Mouse (Mus musculus) erythroblast, embryonic 14.5 days (primary cell): ENCODE measurements at regions not wholly inside any gene's neighbourhood (a gene's known extent, or its start where the extent isn't known, plus 50 kb on each side); places are given as distances from the start of the nearest gene placed in this dataset.
A peak's percentile ranks its signal among the peaks of the same experiment; 100 is the strongest.
"Not testable (repeated sequence)": the region's sequence is repeated elsewhere in the genome, so short reads cannot be mapped to it uniquely, and the experiment has no call there.

Experiments
- H3K27me3 ChIP-seq: 2 replicates; pipeline ENCODE4 v1.6.1; 2012; ENCODE audit warnings: inconsistent platforms; ENCODE audit not compliant: control insufficient read depth
- H3K36me3 ChIP-seq: 2 replicates; pipeline ENCODE4 v1.6.1; 2012; ENCODE audit warnings: mild to moderate bottlenecking, inconsistent platforms; ENCODE audit not compliant: control insufficient read depth
- H3K4me1 ChIP-seq: 2 replicates; pipeline ENCODE4 v1.6.1; 2012; ENCODE audit warnings: inconsistent platforms; ENCODE audit not compliant: control insufficient read depth
- H3K4me3 ChIP-seq: replicated peaks from 2 replicates; pipeline ENCODE3; 2012; ENCODE audit warnings: moderate library complexity, mild to moderate bottlenecking, inconsistent platforms
- H3K9me3 ChIP-seq: 2 replicates; pipeline ENCODE4 v1.6.1; 2012; ENCODE audit warnings: low read length, inconsistent platforms, mixed read lengths; ENCODE audit not compliant: control insufficient read depth
- GATA1 ChIP-seq: IDR thresholded peaks from 2 replicates; pipeline ENCODE4 v1.6.1; 2012; ENCODE audit warnings: low read length, inconsistent platforms, mixed read lengths
- TAL1 ChIP-seq: IDR thresholded peaks from 3 replicates; pipeline ENCODE4 v1.6.1; 2012; ENCODE audit warnings: low read length, inconsistent platforms, mixed read lengths

GRCm38 (mm10) chr15:38129330-38129729, 704.0 kb downstream of the 4930447A16Rik start:
- no peak for TF ChIP-seq TAL1
- no peak for TF ChIP-seq GATA1

DNA sequence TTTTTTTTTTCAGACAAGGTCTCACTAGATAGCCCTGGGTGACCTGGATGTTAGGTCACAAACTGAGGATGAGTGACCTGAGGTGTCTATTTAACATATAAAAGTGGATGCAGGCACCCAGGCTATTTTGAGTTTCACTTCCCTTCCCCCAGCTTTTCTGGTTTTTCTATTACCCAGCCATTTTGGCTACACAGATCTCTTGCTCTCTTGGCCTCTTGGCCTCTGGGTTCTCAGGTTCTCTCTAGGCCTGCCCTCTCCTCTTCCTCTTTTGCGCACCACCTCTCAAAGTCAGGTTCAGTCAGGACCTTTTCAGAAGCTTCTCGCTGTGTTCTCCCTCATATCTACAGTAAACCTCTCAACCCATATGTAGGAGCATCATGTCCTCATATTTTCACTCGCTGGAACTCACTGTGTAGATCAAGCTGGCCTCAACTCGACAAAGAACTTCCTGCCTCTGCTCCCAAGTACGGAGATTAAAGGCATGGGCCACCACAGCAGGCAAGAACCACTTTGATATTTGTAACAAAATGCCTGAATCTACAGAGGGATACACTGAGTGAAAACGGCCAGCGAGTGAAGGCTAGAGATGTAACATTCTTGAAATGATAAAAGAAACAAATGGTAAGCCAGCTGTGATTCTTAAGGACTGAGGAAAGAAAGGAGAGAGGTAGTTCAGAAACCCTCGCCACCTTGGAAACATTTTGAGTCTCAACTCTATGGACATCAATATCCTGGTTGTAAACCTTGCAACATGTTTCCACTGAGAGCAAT, 704.7 kb downstream of the 4930447A16Rik start:
- Histone ChIP-seq H3K9me3 (no peaks in the 10 kb centered on the region), H3K36me3 (no peaks in the 10 kb centered on the region)

More at GRCm38 (mm10) chr15:38129330-38129729, 704.0 kb downstream of the 4930447A16Rik start:
- Histone ChIP-seq H3K27me3 (no peaks in the 10 kb centered on the region), H3K36me3 (no peaks in the 10 kb centered on the region), H3K4me3 (no peak overlapping the region), H3K9me3 (no peaks in the 10 kb centered on the region), H3K4me1 (peaks cover 15% of the 10 kb centered on the region)

GRCm38 (mm10) chr15:38130632-38131028, 705.3 kb downstream of the 4930447A16Rik start:
- Histone ChIP-seq H3K36me3 (no peaks in the 10 kb centered on the region), H3K4me3 (no peak overlapping the region), H3K27me3 (no peaks in the 10 kb centered on the region), H3K9me3 (no peaks in the 10 kb centered on the region), H3K4me1 (peaks cover 15% of the 10 kb centered on the region)
- TF ChIP-seq GATA1 (no peak), TAL1 (no peak)

More for the DNA sequence above, 704.7 kb downstream of the 4930447A16Rik start:
- Histone ChIP-seq H3K27me3 (no peaks in the 10 kb centered on the region), H3K4me1 (peaks cover 15% of the 10 kb centered on the region), H3K4me3 (no peak overlapping the region)
- no peak for TF ChIP-seq GATA1
- TF ChIP-seq TAL1, result no peak

- Histone ChIP-seq H3K9me3 (peaks cover 3% of the 10 kb centered on the region; the same call in 1 of the 2 replicates), H3K4me1 (peaks cover 23% of the 10 kb centered on the region), H3K4me3 (no peak overlapping the region), H3K36me3 (no peaks in the 10 kb centered on the region), H3K27me3 (peaks cover 7% of the 10 kb centered on the region)
- no peak for TF ChIP-seq GATA1
- no peak for TF ChIP-seq TAL1
Measured at GRCm38 (mm10) chr15:38139639-38140038, 714.3 kb downstream of the 4930447A16Rik start.

DNA sequence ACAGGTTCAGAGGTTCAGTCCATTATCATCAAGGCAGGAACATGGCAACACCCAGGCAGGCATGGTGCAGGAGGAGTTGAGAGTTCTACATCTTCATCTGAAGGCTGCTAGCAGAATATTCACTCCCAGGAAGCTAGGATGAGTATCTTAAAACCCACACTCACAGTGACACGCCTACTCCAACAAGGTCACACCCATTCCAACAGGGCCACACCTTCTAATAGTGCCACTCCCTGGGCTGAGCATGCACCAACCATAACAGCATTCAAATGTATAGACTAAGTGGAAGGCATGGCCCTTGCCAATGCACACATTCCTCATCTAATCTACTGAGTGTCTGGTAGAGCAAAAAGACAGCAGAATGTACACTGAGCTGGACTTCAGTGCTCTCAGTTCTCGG, 718.1 kb downstream of the 4930447A16Rik start:
- no peak for TF ChIP-seq TAL1
- TF ChIP-seq GATA1, result no peak
- Histone ChIP-seq H3K4me1 (peaks cover 42% of the 10 kb centered on the region), H3K36me3 (no peaks in the 10 kb centered on the region), H3K9me3 (peaks cover 5% of the 10 kb centered on the region; the same call in 1 of the 2 replicates), H3K27me3 (peaks cover 3% of the 10 kb centered on the region), H3K4me3 (peak overlapping the region; percentile 38)

GRCm38 (mm10) chr15:38151654-38152053, 726.3 kb downstream of the 4930447A16Rik start:
- TF ChIP-seq TAL1, result no peak
- TF ChIP-seq GATA1, result no peak
- Histone ChIP-seq H3K9me3 (0 out of 2 replicates have a peak, but pooled peaks cover 2% of the 10 kb centered on the region), H3K36me3 (no peaks in the 10 kb centered on the region), H3K4me1 (no peaks in the 10 kb centered on the region), H3K4me3 (no peak overlapping the region), H3K27me3 (no peaks in the 10 kb centered on the region)

DNA sequence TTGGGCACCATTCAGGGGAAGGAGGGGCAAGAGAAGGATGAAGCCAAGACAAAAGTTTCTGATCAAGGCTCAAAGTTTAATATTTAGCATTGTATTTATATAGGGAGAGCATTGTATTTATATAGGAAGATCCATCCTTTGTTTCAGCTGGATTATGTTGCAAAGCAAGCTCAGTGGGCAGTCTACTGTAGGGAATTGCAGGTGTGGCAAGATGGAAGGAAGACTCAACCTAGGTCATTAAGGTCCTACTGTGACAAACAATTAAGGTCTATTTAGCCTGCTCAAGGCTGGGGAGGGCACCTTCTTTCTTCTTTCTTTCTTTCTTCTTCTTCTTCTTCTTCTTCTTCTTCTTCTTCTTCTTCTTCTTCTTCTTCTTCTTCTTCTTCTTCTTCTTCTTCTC, 728.5 kb downstream of the 4930447A16Rik start:
- H3K9me3 ChIP-seq, H3K36me3 ChIP-seq, H3K4me3 ChIP-seq, H3K4me1 ChIP-seq, H3K27me3 ChIP-seq: not testable (repeated sequence)

GRCm38 (mm10) chr15:38159161-38159560, 733.8 kb downstream of the 4930447A16Rik start:
- no peaks in the 10 kb centered on the region for H3K27me3 ChIP-seq
- H3K36me3 ChIP-seq, result no peaks in the 10 kb centered on the region
- no peaks in the 10 kb centered on the region for H3K4me1 ChIP-seq
- TF ChIP-seq GATA1 (no peak), TAL1 (no peak)
- no peak overlapping the region for H3K4me3 ChIP-seq
- H3K9me3 ChIP-seq, result no peaks in the 10 kb centered on the region

DNA sequence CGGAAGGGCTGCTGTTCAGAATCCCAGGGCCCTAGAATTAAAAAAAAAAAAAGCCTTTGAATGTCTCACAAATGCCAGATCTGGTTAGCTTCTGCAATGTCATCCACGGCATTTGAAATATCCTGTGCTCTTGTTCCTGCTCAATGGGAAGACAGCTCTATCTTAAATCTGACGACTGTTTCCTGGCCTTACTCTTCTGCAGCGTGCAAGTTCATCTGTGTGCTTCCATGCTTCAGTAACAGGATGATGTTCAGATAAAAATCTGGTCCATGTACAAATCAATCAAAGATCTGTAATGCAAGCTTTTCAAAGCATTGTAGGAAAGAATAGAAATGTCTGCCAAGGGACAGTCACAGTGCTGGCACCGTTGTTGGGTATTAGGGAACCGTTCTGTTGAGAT, 738.4 kb downstream of the 4930447A16Rik start:
- Histone ChIP-seq H3K4me3 (no peak overlapping the region), H3K27me3 (no peaks in the 10 kb centered on the region), H3K4me1 (no peaks in the 10 kb centered on the region), H3K9me3 (no peaks in the 10 kb centered on the region), H3K36me3 (no peaks in the 10 kb centered on the region)
- TF ChIP-seq TAL1, result no peak
- TF ChIP-seq GATA1, result no peak

GRCm38 (mm10) chr15:38164848-38165247, 739.5 kb downstream of the 4930447A16Rik start:
- no peaks in the 10 kb centered on the region for H3K27me3 ChIP-seq
- H3K9me3 ChIP-seq, result no peaks in the 10 kb centered on the region
- H3K4me3 ChIP-seq, result no peak overlapping the region
- H3K36me3 ChIP-seq, result no peaks in the 10 kb centered on the region
- TF ChIP-seq TAL1, result no peak
- TF ChIP-seq GATA1, result no peak
- no peaks in the 10 kb centered on the region for H3K4me1 ChIP-seq
